Mouse (Mus musculus) kidney, postnatal 4 days (tissue): ENCODE measurements at regions not wholly inside any gene's neighbourhood (a gene's known extent, or its start where the extent isn't known, plus 50 kb on each side); places are given as distances from the start of the nearest gene placed in this dataset.
"Not testable (repeated sequence)": the region's sequence is repeated elsewhere in the genome, so short reads cannot be mapped to it uniquely, and the experiment has no call there.

ENCODE experiments used
- DNase-seq, 2 experiments: peaks; one replicate each; pipeline ENCODE4 v3.0.0; 2021; ENCODE audit warnings: mixed read lengths in 2 of 2

- DNase-seq, result no peak
Observed at GRCm38 (mm10) chr12:114285082-114285481, 741.4 kb downstream of the Adam6a start.

DNA sequence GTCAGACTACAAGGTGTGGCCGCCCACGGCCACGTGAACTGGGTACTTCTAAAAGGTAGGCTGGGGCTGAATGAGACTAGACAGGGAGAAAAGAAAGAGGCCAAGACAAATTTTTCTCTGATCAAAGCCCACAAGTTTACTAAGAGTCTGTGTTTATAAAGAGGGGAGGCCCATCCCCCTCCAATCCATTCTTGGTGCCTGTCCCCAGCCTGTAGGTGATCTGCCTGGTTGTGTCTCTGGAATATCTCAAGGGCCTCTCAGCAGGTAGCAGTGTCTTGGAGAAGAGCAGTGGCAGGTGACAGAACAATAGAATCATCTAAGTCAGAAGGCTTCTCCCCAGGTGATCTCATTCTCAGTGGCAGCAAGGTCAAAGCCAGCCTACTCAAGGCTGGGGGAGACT lies 743.3 kb downstream of the Adam6a start:
- DNase-seq, result no peak

GRCm38 (mm10) chr12:114291083-114291482 lies 747.4 kb downstream of the Adam6a start:
- peak; percentile 1 to 9 for DNase-seq

DNA sequence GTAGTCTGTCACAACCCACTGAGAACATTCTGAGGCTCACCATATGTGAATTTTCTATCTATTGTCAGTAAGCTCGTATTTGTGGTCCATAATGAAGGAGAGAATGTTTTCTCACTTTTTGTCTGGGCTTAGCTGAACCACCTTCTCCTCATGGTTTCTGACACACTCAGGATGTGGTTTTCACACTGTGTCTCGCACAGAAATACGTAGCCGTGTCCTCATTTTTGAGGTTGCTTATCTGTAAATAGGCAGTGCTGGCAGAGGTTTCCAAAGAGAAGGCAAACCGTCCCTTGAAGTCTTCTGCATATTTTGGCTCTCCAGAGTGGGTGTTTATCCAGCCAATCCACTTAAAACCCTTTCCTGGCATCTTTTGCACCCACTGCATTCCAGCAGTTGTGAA lies 756.1 kb downstream of the Adam6a start:
- DNase-seq, result no peak

- no peak for DNase-seq
Observed at GRCm38 (mm10) chr12:114301728-114302127, 758.0 kb downstream of the Adam6a start.

DNA sequence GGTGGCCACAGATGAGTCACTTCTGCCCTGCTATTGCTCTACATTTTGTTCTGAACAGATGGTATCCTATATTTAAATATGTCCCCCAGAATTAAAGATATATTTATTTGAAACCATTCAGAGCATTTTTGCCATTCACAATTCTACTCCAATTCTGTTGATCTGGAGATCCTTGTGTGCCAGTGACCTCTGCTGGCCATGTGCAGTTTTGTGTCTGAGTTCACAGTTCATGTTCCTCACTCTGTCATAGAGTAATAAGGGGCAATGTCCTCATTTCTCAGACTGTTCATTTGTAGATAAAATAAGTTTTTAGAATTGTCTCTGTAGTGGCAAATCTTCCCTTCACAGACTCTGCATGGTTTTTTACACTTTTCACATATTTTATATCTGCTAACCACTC lies 788.8 kb downstream of the Adam6a start:
- DNase-seq, result peak in 1 of 2 experiments; percentile 6

- peak; percentile 4 to 6 for DNase-seq
Observed at GRCm38 (mm10) chr12:114366276-114366675, 822.6 kb downstream of the Adam6a start.

DNA sequence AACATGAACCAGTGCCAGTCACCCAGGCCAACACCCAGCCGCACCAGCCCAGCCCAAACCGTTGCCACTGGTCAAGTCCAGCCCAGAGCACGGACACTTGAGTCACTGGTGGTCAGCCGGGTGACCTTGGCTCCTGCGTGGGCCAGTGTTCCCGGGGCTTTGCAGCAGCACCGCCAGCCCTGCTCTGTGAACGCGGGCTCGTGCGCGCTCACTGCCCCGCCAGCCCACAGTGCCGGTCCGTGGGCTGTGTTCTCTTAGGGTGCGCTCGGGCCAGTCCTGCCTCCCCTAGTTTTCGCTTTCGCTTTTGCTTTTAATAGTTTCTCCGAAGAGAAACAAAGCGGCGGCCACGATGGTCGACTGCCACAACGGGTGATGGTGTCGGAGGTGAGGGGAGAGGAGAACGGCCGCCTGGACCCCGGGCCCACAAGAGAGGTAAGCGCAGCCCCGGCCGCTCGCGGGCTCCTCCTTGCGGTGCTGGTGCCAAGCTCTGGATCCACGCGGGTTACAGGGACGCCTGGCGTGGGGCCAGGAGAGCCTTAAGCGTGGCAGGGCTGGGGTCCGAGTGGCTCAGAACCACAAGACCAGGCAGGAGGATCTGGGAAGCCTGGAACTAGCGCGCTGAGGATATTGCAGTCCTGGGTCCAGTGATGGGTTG lies 835.1 kb downstream of the Adam6a start:
- DNase-seq, result peak; percentile 20 to 49

DNA sequence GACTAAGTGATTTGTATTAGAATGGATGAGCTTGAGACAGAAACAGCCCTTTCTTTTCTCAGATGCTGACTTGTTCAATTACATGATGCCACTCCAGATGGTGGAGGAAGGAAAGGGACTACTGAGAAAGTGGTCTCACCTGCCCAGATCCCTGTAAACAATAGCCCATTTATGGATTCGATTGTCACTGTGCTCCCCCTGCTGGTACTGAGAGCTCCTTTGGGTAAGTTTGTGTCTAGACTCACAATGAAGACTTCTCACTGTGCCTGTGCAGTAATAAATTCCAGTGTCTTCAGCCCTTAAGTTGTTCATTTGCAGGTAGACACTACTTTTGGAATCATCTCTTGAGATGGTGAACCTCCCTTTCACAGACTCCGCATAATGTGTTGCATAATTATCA lies 847.7 kb downstream of the Adam6a start:
- no peak for DNase-seq

GRCm38 (mm10) chr12:114406206-114406605 lies 862.5 kb downstream of the Adam6a start:
- no peak for DNase-seq

DNA sequence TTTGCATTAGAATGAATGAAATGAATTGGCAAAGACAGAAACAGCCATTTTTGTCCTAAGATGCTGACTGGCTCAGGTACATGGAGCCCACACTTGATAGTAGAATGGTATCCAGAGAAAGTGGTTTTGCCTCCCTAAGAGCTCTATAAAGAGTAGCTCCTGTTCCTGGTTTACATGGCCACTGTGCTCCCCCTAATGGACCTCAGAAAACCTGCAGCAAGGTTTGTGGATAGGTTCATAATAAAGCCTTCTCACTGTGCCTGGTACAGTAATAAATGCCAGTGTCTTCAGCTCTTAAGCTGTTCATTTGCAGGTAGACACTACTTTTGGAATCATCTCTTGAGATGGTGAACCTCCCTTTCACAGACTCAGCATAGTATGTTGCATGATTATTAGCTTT lies 890.8 kb downstream of the Adam6a start:
- DNase-seq, result no peak

DNA sequence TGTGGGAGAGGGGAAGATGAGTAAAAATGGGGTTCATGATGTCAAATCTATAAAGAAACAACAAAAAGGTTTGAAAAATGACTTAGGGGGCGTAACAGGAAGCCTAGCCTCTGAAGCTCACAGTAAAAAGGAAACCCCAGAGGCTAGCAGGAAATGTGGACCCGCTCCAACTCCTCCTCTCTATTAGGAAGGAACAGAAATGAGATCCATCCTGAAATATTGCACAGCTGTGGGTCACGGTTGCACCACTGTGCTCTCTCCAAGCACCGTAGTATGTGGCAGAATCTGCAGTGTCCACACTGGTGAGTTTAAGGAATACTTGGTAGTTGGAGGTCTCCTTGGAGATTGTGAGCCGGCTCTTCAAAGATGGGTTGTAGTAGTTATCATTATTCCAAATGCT lies 918.3 kb downstream of the Adam6a start:
- DNase-seq, result no peak

GRCm38 (mm10) chr12:114462566-114462965 lies 918.9 kb downstream of the Adam6a start:
- no peak for DNase-seq

- DNase-seq, result no peak
Observed at GRCm38 (mm10) chr12:114468857-114469256, 925.1 kb downstream of the Adam6a start.

DNA sequence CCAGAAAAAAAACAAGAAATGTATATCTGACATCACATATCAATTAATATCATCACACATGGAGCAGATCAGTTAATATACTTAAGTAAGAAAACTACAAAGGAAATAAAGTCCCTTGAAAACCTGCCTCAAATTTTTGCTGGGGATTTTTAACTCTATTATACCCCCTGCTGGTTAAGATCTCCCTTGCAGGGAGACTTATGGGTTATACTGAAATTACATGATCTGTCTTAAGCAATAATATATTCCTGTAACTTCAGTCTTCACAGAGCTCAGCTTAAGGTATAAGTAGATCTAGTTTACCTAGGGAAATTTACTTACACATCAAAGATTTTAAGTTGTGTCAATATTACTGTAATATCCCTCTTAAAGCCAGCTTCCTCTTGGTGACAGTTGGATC lies 929.0 kb downstream of the Adam6a start:
- not testable (repeated sequence) for DNase-seq

DNA sequence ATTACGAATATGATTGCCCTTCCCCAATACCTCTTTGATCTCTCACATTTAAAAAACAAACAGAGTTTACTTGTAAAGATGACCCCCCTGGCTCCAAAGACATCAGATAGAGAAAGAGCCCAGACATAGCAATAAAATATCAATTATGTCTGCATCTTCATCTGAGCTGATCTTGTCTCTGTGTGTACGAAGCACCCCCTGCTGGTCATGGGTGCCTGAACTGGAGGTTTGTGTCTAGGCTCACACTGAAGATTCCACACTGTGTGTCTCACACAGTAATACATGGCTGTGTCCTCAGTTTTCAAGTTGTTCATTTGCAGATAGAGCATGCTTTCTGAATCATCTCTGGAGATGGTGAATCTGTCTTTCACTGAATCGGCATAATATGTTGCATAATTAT lies 935.0 kb downstream of the Adam6a start:
- DNase-seq, result no peak

GRCm38 (mm10) chr12:114493500-114494031 lies 949.9 kb downstream of the Adam6a start:
- DNase-seq, result not testable (repeated sequence)

GRCm38 (mm10) chr12:114495741-114496140 lies 952.0 kb downstream of the Adam6a start:
- no peak for DNase-seq

DNA sequence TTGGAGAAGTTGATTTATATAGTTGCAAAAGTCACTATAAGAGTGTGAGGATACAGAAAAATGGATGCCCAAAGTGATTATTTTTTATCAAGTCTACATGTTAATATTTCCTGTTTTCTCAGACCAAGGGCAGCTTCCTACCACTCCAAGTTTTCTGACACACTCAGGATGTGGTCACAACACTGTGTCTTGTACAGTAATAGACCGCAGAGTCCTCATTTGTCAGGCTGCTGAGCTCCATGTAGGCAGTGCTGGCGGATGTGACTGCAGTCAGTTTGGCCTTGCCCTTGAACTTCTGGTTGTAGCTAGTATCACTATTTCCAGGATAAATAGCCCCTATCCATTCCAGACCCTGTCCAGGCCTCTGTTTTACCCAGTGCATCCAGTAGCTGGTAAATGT lies 969.4 kb downstream of the Adam6a start:
- no peak for DNase-seq

GRCm38 (mm10) chr12:114542094-114542493 lies 998.4 kb downstream of the Adam6a start:
- not testable (repeated sequence) for DNase-seq

- DNase-seq, result not testable (repeated sequence)
Observed at GRCm38 (mm10) chr12:114544931-114545330, 1001.2 kb downstream of the Adam6a start.

DNA sequence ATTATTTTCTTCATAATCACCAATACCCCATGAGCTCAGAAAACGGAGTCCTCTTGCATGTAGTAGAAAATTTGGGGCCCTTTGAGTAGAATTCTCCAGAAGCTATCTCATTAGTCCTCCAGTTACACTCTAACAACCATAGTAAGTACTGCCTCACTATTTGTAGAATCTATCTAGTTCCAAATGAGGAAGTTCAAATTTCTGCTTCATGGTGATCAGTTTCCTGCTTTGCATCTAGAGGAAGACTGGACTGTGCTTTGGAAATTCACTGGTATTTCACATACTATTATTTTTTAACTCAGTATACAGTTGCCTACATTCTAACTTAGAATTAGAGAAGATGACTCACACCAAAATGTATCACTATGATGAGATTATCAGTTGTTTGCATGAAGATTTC lies 1018.7 kb downstream of the Adam6a start:
- no peak for DNase-seq

GRCm38 (mm10) chr12:114562978-114563377 lies 1019.3 kb downstream of the Adam6a start:
- DNase-seq, result no peak

DNA sequence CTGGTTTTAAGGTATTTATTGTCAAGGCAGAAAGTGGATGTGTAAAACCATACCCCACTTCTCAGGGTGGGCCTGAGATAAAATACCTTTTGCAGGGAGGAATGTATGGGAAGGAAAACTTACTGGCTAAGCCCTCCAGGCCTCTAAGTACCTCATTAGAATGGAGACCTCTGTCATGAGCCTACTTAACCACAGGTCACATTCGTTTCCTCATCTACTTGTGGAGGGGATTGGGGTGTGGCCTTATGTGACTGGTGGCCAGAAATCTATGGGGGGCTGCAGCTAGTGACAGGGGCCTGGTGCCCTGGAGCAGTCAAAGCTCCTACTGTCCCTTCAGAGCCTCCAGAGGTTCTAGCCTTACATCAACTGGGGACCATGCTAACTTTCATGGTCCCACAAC lies 1020.0 kb downstream of the Adam6a start:
- no peak for DNase-seq

DNA sequence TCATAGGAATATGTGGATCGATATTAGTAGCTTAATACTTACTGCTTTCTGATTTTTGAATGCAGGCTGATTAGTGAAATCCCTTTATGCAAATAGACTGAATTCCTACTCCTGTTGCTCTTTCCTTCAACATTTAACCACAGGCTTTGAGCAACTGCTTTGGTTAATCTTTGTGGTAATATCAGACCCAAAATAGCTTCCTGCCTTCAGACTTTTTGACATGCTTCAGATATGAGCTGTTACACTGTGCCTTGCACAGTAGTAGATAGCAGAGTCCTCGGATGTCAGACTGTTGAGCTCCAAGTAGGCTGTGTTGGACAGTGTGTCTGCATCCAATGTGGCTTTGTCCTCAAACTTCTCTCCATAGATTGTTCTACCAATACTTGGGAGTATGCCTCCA lies 1020.6 kb downstream of the Adam6a start:
- DNase-seq, result no peak
